Mouse (Mus musculus) heart, postnatal 0 days (tissue): Measurements from ENCODE around the gene Pdzk1ip1.

Source experiments
- CTCF ChIP-seq: IDR thresholded peaks from 2 replicates; pipeline ENCODE4 v1.5.1; 2016; ENCODE audit warnings: antibody characterized with exemption, control low read depth, low read depth
- EP300 ChIP-seq: IDR thresholded peaks from 2 replicates; pipeline ENCODE4 v1.6.1; 2016; ENCODE audit warnings: antibody characterized with exemption, low read depth

- no peak for TF ChIP-seq EP300
- TF ChIP-seq CTCF, result no peak
These were observed 44.6 kb downstream of the Pdzk1ip1 start for GRCm38 (mm10) chr4:115133085-115133484.
